24 mouse cellular contexts compared by ENCODE assay signal in genomic region chr11:118182768-118183167, GRCm38 (mm10). TPM values are rescaled to one million over a fixed set of nuclear protein-coding genes. Genes with fewer than 3 reads are reported as not detected.
DNase-seq lines count a peak whose midpoint lies in the region; ATAC-seq and TF ChIP-seq lines count a peak whose summit lies in the region.
"Had no signal": no experiment of that assay in that cellular context is flagged by ENCODE, and none has a peak within 500 bp of the region (broad histone marks: within the 10 kb centered on the region; RNA-seq: fewer than 3 reads in every experiment).

No protein-coding gene starts in this region.

- no peak overlapping the region for H3K4me3 ChIP-seq in heart, embryonic 12.5 days
- H3K4me3 ChIP-seq in left cerebral cortex, adult 2 months: no peak overlapping the region
- H3K4me3 ChIP-seq: forebrain, embryonic 10.5 days; forebrain, embryonic 13.5 days; heart, embryonic 15.5 days had no signal

- H3K4me2 ChIP-seq in heart, embryonic 12.5 days: no peak overlapping the region
- H3K4me2 ChIP-seq: forebrain, embryonic 13.5 days; heart, embryonic 15.5 days; hindbrain, embryonic 14.5 days had no signal

- peaks cover 25% of the 10 kb centered on the region for H3K4me1 ChIP-seq in heart, embryonic 12.5 days (replicated peaks)
- H3K4me1 ChIP-seq: forebrain, embryonic 10.5 days; forebrain, embryonic 13.5 days had no signal

- no peak for TF ChIP-seq CTCF in left cerebral cortex, adult 2 months (IDR thresholded peaks at IDR 0.05)

- intact Hi-C loops in left cerebral cortex, adult 2 months (cut with DNase I): loop anchor here (2.0 kb wide), 1 partner anchor 30 kb away; no protein-coding TSS in a partner anchor
- intact Hi-C loops in left cerebral cortex, postnatal 25 days (cut with DNase I): no loop called here

- 87% methylated on average over 9 of the region's 9 CpGs for WGBS in heart, embryonic 12.5 days

- H3K36me3 ChIP-seq in heart, embryonic 12.5 days: peaks cover 65% of the 10 kb centered on the region

- no peaks in the 10 kb centered on the region for H3K27me3 ChIP-seq in heart, embryonic 12.5 days (replicated peaks)
- H3K27me3 ChIP-seq: forebrain, embryonic 13.5 days; heart, embryonic 15.5 days had no signal

- no peak for ATAC-seq in heart, embryonic 12.5 days (ENCODE audit: insufficient number of reproducible peaks, low FRiP score)
- ATAC-seq: activated CD4-positive, CD25-positive, alpha-beta regulatory T cell, adult 4 months; forebrain, embryonic 13.5 days; forebrain, embryonic 16.5 days; hindbrain, postnatal 0 days; inflammation-experienced regulatory T-cells, adult 6 months; intestine, embryonic 16.5 days had no signal

- no peak overlapping the region for H3K27ac ChIP-seq in heart, embryonic 12.5 days (ENCODE audit: poor library complexity, severe bottlenecking)
- peak overlapping the region; percentile 42 for H3K27ac ChIP-seq in left cerebral cortex, adult 2 months
- H3K27ac ChIP-seq: forebrain, embryonic 10.5 days; forebrain, embryonic 13.5 days; heart, embryonic 15.5 days; hindbrain, embryonic 14.5 days; hindbrain, postnatal 0 days had no signal

- peak; percentile 44 to 45 for DNase-seq in cerebellum, adult 18-20 months
- no peak for DNase-seq in cerebellum, adult 8-10 months
- no peak for DNase-seq in heart, adult 11 months
- no peak for DNase-seq in left cerebral cortex, adult 2 months (ENCODE audit: extremely low spot score in 1 of 2, low spot score in 2 of 2)
- no peak for DNase-seq in left cerebral cortex, postnatal 25 days (ENCODE audit: low spot score in 2 of 2)
- DNase-seq: adrenal gland, adult 8-10 months; adrenal gland, postnatal 25 days; cerebellum, adult 11-12 months; cerebellum, postnatal 14 days; gastrocnemius, postnatal 10 days; gastrocnemius, postnatal 36 days; heart, postnatal 10 days; heart, postnatal 4 days had no signal

- no peaks in the 10 kb centered on the region for H3K9me3 ChIP-seq in heart, embryonic 12.5 days (replicated peaks)
- H3K9me3 ChIP-seq: forebrain, embryonic 10.5 days; forebrain, embryonic 13.5 days; heart, embryonic 15.5 days had no signal

- H3K9ac ChIP-seq in heart, embryonic 12.5 days: 0 out of 2 replicates have a peak overlapping the region, but pooled peaks have one; percentile 43
- H3K9ac ChIP-seq: forebrain, embryonic 13.5 days; heart, embryonic 15.5 days; hindbrain, embryonic 14.5 days had no signal

RNA-seq across cellular contexts. Expression of gene Dnah17, which starts 52.3 kb away (rescaled TPM):
- 0.10 and 0.26 TPM in 2 replicates for polyA plus RNA-seq in heart, embryonic 12.5 days (2016; fragmentation: Nextera tagmentation; extraction: Ambion mirVana)
- under 1 TPM; 0.05 to 0.16 TPM for total RNA-seq in left cerebral cortex, adult 2 months (2021)
- under 1 TPM; 0.05 to 0.14 TPM for total RNA-seq in left cerebral cortex, postnatal 25 days (2021)
- total RNA-seq: granulocyte monocyte progenitor cell, adult 5-6 weeks; hindbrain, postnatal 0 days had no signal

Comparison
In these comparisons a context has a peak if more than half of its experiments do, and no peak if none do; other contexts are left out.
1. DNase-seq: peak in cerebellum, adult 18-20 months (2 of 2); none in cerebellum, adult 8-10 months (single experiment), heart, adult 11 months (single experiment), left cerebral cortex, adult 2 months (0 of 2) and left cerebral cortex, postnatal 25 days (0 of 2).